Mouse (Mus musculus) forebrain, embryonic 16.5 days (tissue): ENCODE data around the gene Ppp1ca. TPM values are rescaled to one million over a fixed set of nuclear protein-coding genes. Genes with fewer than 3 reads are reported as not detected.
A peak's percentile ranks its signal among the peaks of the same experiment; 100 is the strongest.

Experiments
- ATAC-seq: fragments of 200-750 bp; cut with Nextera tagmentation; 2 replicates; pipeline ENCODE4 v1.8.0; 2017; ENCODE audit warnings: mild to moderate bottlenecking, moderate library complexity
- H3K27ac ChIP-seq: fragments of 300-500 bp; sonication (generic); 2 replicates; pipeline ENCODE4 v1.5.1; 2014; ENCODE audit warnings: low read length, control low read depth
- H3K27me3 ChIP-seq: fragments of 300-500 bp; sonication (generic); replicated peaks from 2 replicates; pipeline ENCODE4 v1.6.1; 2014; ENCODE audit warnings: low read length; ENCODE audit not compliant: control insufficient read depth, insufficient read depth
- H3K36me3 ChIP-seq: fragments of 300-500 bp; sonication (generic); 2 replicates; pipeline ENCODE4 v1.6.1; 2014; ENCODE audit not compliant: control insufficient read depth, insufficient read depth
- H3K4me1 ChIP-seq: fragments of 300-500 bp; sonication (generic); replicated peaks from 2 replicates; pipeline ENCODE4 v1.6.1; 2014; ENCODE audit warnings: low read length; ENCODE audit not compliant: control insufficient read depth, insufficient read depth
- H3K4me2 ChIP-seq: fragments of 300-500 bp; sonication (generic); 2 replicates; pipeline ENCODE4 v1.6.1; 2014; ENCODE audit warnings: mild to moderate bottlenecking, low read length, control low read depth
- H3K4me3 ChIP-seq: fragments of 300-500 bp; sonication (generic); replicated peaks from 2 replicates; pipeline ENCODE4 v1.5.1; 2014; ENCODE audit warnings: mild to moderate bottlenecking, low read length, control low read depth
- H3K9ac ChIP-seq: fragments of 300-500 bp; sonication (generic); replicated peaks from 2 replicates; pipeline ENCODE4 v1.6.1; 2014; ENCODE audit warnings: low read depth, low read length, control low read depth
- H3K9me3 ChIP-seq: fragments of 300-500 bp; sonication (generic); 2 replicates; pipeline ENCODE4 v1.6.1; 2016; ENCODE audit warnings: low read length; ENCODE audit not compliant: control insufficient read depth
- WGBS: fragments of 180-500 bp; shearing (Covaris S2); extraction: QIAGEN DNeasy Blood & Tissue Kit; methylation state at CpG from one replicate; pipeline ENCODE4 v1.1.7; 2014; 5-methylcytosine and 5-hydroxymethylcytosine counted together
- polyA plus RNA-seq: library from polyadenylated mRNA; unstranded; fragments of >200 nt; fragmentation: Nextera tagmentation; extraction: Ambion mirVana; gene quantifications from 2 replicates; pipeline ENCODE4 v1.2.1, GENCODE M21; 2015

Gene Ppp1ca
- polyA plus RNA-seq, 1 experiment from 2014 or later, result 551 TPM

- Histone ChIP-seq H3K9ac (peak overlapping the region; percentile 30), H3K27ac (no peak overlapping the region), H3K4me1 (peaks cover 20% of the 10 kb centered on the region), H3K36me3 (no peaks in the 10 kb centered on the region), H3K4me3 (peak overlapping the region; percentile 54), H3K4me2 (peak overlapping the region; percentile 96), H3K27me3 (peaks cover 20% of the 10 kb centered on the region), H3K9me3 (no peaks in the 10 kb centered on the region)
- peak; percentile 34; the same call in 1 of the 2 replicates for ATAC-seq
- WGBS, result under 1% methylated on average over 39 of the region's 81 CpGs
Observed at GRCm38 (mm10) chr19:4214771-4215450, 23.0 kb downstream of the Ppp1ca start.

DNA sequence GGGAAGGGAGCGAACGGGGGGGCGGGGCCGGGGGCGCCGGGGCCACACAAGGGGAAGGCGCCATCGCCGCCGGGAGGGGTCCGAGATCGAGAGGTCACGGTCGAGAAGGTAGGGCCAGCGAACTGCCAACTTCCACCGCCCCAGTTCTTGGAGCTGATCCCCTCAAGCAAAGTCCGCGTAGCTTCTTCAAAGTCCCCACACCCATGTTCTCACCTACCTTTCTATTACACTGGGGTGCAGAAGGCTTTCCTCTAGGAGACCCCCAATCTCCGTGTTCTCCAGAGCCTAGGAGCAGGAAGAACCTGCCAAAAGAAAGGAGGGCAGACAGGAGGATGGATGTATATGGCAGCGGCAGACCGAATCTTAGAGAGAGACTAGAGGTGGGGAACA, 23.6 kb downstream of the Ppp1ca start:
- 4% methylated on average over 17 of the region's 21 CpGs for WGBS
- ATAC-seq, result no peak
- Histone ChIP-seq H3K9me3 (no peaks in the 10 kb centered on the region), H3K4me1 (peaks cover 25% of the 10 kb centered on the region), H3K4me2 (peak overlapping the region; percentile 96), H3K4me3 (peak overlapping the region; percentile 54), H3K27me3 (peaks cover 20% of the 10 kb centered on the region), H3K36me3 (no peaks in the 10 kb centered on the region), H3K27ac (no peak overlapping the region), H3K9ac (peak overlapping the region; percentile 30; the same call in 1 of the 2 replicates)

DNA sequence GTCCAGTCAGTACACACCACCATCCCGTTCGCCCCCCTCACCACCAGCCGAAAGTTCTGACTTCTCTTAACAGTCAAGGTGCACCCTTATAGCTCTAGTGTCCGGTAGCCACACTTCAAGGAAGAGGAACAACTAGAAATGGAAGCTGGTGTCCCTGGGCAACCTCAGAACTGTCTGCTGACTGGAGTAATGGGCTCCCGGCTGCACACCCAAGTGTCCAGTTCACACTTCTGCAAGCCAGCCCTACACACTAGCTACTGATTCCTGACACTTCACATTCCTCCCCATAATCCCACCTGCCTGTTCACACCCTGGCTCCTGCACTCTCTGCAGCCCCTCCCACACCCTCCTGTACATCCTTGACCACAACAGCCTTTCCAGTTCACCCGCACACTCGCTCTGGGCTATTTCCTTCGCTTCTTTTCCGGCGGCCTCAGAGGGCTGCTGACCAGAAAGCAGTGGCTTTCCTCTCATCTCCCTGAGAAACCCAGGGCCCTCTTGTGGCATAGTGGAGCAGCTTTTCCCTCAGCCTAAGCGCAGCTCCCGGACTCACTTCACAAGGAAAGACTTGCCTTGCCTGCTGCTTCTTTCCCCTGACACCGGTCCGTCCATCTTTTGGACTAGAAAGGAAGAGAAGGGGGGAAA, 24.3 kb downstream of the Ppp1ca start:
- WGBS, result 24% methylated on average over 14 of the region's 14 CpGs
- peaks cover 32% of the 10 kb centered on the region for H3K4me1 ChIP-seq
- H3K4me3 ChIP-seq, result no peak overlapping the region
- H3K9me3 ChIP-seq, result no peaks in the 10 kb centered on the region
- H3K27me3 ChIP-seq, result peaks cover 20% of the 10 kb centered on the region
- H3K4me2 ChIP-seq, result no peak overlapping the region; the same call in 1 of the 2 replicates
- H3K36me3 ChIP-seq, result no peaks in the 10 kb centered on the region
- ATAC-seq, result no peak
- no peak overlapping the region for H3K27ac ChIP-seq
- no peak overlapping the region for H3K9ac ChIP-seq

DNA sequence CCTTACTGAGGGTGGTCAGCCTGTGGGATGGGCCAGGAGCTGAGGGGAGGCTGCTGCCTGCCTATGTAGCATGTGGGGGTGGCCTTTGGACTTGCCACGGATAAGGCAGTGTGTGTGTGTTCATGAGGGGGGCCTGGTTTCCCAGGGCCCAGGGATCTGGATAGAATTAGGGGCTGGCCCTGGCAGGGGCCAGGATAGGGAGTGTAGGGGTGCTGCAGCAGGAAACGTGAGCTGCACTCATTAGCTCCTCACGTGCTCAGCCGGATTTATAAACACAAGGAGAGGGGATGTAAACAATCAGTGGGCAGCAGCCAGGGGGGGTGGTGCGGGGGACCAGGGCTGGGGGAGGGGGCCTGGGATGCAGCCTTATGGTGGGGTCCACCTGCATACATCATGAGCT, 25.3 kb downstream of the Ppp1ca start:
- Histone ChIP-seq H3K9ac (no peak overlapping the region), H3K9me3 (no peaks in the 10 kb centered on the region), H3K4me2 (no peak overlapping the region), H3K36me3 (no peaks in the 10 kb centered on the region), H3K4me3 (no peak overlapping the region), H3K27ac (no peak overlapping the region), H3K4me1 (peaks cover 32% of the 10 kb centered on the region), H3K27me3 (peaks cover 20% of the 10 kb centered on the region)
- ATAC-seq, result no peak
- WGBS, result 6% methylated on average over 5 of the region's 5 CpGs

- no peak for ATAC-seq
- no peak overlapping the region for H3K4me3 ChIP-seq
- WGBS, result 44% methylated on average over 3 of the region's 3 CpGs
- H3K9me3 ChIP-seq, result no peaks in the 10 kb centered on the region
- peaks cover 32% of the 10 kb centered on the region for H3K4me1 ChIP-seq
- no peak overlapping the region for H3K27ac ChIP-seq
- H3K36me3 ChIP-seq, result no peaks in the 10 kb centered on the region
- no peak overlapping the region for H3K9ac ChIP-seq
- no peak overlapping the region for H3K4me2 ChIP-seq
- H3K27me3 ChIP-seq, result peaks cover 20% of the 10 kb centered on the region
Observed at GRCm38 (mm10) chr19:4217855-4218254, 26.0 kb downstream of the Ppp1ca start.

- Histone ChIP-seq H3K4me2 (no peak overlapping the region), H3K9ac (no peak overlapping the region), H3K36me3 (no peaks in the 10 kb centered on the region), H3K9me3 (no peaks in the 10 kb centered on the region), H3K27me3 (peaks cover 15% of the 10 kb centered on the region), H3K27ac (no peak overlapping the region), H3K4me1 (peaks cover 32% of the 10 kb centered on the region), H3K4me3 (no peak overlapping the region)
- WGBS, result 81% methylated on average over 11 of the region's 11 CpGs
- ATAC-seq, result no peak
Observed at GRCm38 (mm10) chr19:4218293-4218692, 26.4 kb downstream of the Ppp1ca start.

DNA sequence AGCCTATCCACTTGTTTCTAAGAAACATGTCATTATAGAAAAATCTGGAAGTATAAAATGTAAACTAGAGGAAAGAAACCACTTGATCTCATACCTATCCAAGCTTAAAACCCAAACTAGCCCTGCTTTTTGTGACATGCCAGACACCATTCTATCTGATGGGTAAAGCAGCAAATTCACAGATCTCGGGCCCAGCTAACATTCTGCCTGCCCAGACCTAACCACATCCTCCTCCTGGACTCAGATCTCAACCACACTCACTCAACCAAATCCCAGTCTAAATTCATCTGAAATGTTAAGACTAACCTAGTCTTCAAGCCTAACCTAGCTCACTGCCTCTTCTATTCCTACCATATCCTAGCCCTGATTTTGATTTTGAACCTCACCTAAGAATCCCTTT, 26.9 kb downstream of the Ppp1ca start:
- Histone ChIP-seq H3K27me3 (peaks cover 10% of the 10 kb centered on the region), H3K36me3 (no peaks in the 10 kb centered on the region), H3K9ac (no peak overlapping the region), H3K4me2 (no peak overlapping the region), H3K4me1 (peaks cover 32% of the 10 kb centered on the region), H3K27ac (no peak overlapping the region), H3K4me3 (no peak overlapping the region), H3K9me3 (no peaks in the 10 kb centered on the region)
- ATAC-seq, result no peak
- WGBS, result 67% methylated on average over 1 of the region's 1 CpGs

DNA sequence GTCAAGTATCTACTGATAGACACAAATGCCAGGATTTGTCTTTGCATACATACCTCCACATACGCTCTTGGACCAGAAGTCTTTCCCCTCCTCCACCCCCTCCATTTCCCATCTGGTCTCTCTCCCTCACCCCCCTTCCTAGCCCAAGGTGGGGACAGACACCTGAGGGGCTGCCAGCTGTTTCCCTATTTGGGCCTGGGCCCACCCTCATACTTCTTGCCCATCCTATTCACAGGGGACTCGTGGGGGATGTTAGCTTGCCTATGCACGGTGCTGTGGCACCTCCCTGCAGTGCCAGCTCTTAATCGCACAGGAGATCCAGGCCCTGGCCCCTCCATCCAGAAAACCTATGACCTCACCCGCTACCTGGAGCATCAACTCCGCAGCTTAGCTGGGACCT, 28.1 kb downstream of the Ppp1ca start:
- H3K9ac ChIP-seq, result no peak overlapping the region
- H3K4me2 ChIP-seq, result no peak overlapping the region
- whole genome bisulfite sequencing, result 79% methylated on average over 6 of the region's 6 CpGs
- no peak for ATAC-seq
- H3K4me3 ChIP-seq, result no peak overlapping the region
- H3K27ac ChIP-seq, result no peak overlapping the region
- peaks cover 21% of the 10 kb centered on the region for H3K4me1 ChIP-seq
- no peaks in the 10 kb centered on the region for H3K9me3 ChIP-seq
- peaks cover 10% of the 10 kb centered on the region for H3K27me3 ChIP-seq
- H3K36me3 ChIP-seq, result no peaks in the 10 kb centered on the region

DNA sequence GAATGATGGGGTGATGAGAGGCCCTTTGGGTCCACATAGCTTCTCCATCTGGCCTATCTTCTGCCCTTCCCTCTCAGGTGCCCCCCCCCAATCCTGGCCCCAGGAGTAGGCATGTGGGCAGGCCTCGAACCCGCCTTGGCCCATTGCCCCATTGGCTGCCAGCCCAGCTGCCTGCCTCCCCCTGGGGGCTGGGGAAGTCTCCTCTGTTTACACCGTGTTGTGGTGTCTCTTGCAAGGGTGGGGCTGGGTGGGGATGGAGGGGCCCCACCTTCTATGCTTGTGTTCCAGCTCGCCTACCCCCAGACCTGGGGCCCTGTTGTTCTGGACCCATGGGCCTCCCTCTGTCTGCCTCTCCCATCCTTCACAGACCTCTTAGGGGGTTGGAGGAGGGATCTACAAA, 28.6 kb downstream of the Ppp1ca start:
- Histone ChIP-seq H3K4me1 (peaks cover 17% of the 10 kb centered on the region), H3K9me3 (no peaks in the 10 kb centered on the region), H3K4me3 (no peak overlapping the region), H3K9ac (no peak overlapping the region), H3K36me3 (no peaks in the 10 kb centered on the region), H3K4me2 (no peak overlapping the region), H3K27ac (no peak overlapping the region), H3K27me3 (peaks cover 9% of the 10 kb centered on the region)
- no peak for ATAC-seq
- WGBS, result 52% methylated on average over 4 of the region's 4 CpGs
